Mouse (Mus musculus) cortical plate, adult 2 months (tissue): ENCODE data around the gene 9230102O04Rik.

ENCODE experiments used
- CTCF ChIP-seq: fragments of 200-500 bp; IDR thresholded peaks from 2 replicates; pipeline ENCODE4 v1.5.1; 2011; ENCODE audit warnings: mild to moderate bottlenecking, control low read depth, low read length; ENCODE audit not compliant: insufficient read depth; ENCODE audit errors: extremely low read depth
- POLR2A ChIP-seq: fragments of 200-500 bp; IDR thresholded peaks from 2 replicates; pipeline ENCODE4 v1.6.1; 2011; ENCODE audit warnings: mild to moderate bottlenecking, low read length, control low read depth; ENCODE audit not compliant: insufficient read depth; ENCODE audit errors: extremely low read depth

DNA sequence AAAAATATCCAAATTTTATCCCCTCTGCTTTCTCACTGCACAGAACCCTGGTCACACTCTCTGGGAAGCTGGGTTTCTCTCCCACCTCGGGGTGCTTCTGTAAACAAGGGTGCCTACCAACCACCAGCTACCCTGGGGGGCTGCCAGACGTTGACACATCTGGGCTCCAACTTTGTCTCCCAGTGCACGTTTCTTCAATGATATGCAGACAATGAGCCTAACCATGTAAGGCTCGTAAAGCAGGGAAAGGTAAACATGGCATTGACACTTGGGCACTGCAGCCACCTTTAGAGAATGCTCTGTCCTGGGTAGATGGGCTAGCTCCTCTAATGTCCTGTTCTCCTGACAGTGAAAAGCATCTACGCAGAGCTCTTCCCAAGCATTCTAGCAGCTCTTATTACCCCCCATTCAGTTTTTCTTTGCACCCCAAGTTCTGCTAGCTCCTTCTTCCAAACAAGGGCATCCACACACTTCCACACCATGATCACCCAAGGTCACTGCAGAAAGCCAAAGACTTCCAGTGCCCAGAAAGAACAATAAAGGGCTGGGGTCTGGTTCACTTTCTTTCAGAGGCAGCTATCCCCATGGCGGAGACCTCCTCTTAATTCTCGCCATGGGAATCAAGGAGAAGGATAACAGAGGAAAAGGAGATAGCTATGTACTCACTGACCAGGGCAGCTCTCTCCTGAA lies 2.3 kb downstream of the 9230102O04Rik start:
- TF ChIP-seq POLR2A (no peak), CTCF (no peak)
